Mouse (Mus musculus): ENCODE measurements at regions not wholly inside any gene's neighbourhood (a gene's known extent, or its start where the extent isn't known, plus 50 kb on each side); places are given as distances from the start of the nearest gene placed in this dataset.

DNA sequence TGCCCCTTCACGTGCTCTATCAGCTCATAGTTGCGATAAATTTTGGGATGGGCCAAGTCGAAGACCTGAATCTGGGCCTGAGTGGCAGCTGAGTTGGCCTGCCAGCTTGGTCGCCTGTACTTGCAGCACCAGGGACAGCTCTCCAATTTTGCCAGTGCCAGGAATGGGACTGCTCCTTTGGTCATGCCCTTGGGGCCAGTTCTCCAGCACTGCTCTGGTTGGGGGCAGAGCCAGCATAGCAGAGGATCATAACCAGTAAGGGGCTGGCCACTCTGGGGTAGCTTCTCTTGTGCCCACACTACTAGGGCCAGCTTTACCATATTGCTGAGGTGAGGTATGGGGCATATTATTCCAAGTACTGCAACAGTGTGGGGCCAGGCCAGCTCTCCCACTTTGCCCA, 397.0 kb upstream of the Cadm2 start:
- Histone ChIP-seq H3K27ac (no peak overlapping the region), H3K4me2 (replicated peaks) (no peak overlapping the region), H3K9ac (no peak overlapping the region), H3K36me3 (no peaks in the 10 kb centered on the region), H3K27me3 (no peaks in the 10 kb centered on the region), H3K9me3 (replicated peaks) (no peaks in the 10 kb centered on the region), H3K4me3 (no peak overlapping the region), H3K4me1 (no peaks in the 10 kb centered on the region)
- WGBS = 76% methylated on average over 4 of the region's 4 CpGs
- ATAC-seq (ENCODE audit: low FRiP score) = 0 out of 2 replicates have a peak, but pooled peaks have one; percentile 48

DNA sequence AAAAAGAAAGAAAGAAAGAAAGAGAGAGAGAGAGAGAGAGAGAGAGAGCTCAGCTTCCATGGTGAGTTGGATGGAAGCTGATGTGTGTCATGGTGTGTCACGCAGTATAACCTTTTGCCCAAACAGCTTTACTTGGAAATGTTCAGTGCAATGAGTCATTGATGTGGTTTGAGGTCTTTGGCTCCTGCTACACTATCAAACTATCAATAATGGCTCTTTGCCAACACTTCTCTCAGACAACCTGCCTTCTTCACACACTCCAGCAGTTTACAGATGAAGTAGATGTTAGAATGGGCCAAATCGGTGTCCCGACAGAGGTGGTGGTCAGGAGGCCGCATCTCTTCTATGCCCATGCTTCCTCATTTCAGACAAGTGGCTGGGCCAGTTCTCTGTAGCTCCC, 369.0 kb upstream of the Cadm2 start:
- Histone ChIP-seq H3K36me3 (no peaks in the 10 kb centered on the region), H3K9me3 (replicated peaks) (no peaks in the 10 kb centered on the region), H3K9ac (no peak overlapping the region), H3K27me3 (no peaks in the 10 kb centered on the region), H3K27ac (no peak overlapping the region), H3K4me2 (replicated peaks) (no peak overlapping the region), H3K4me3 (no peak overlapping the region), H3K4me1 (no peaks in the 10 kb centered on the region)
- ATAC-seq (ENCODE audit: low FRiP score) = no peak
- WGBS = 95% methylated on average over 4 of the region's 4 CpGs

DNA sequence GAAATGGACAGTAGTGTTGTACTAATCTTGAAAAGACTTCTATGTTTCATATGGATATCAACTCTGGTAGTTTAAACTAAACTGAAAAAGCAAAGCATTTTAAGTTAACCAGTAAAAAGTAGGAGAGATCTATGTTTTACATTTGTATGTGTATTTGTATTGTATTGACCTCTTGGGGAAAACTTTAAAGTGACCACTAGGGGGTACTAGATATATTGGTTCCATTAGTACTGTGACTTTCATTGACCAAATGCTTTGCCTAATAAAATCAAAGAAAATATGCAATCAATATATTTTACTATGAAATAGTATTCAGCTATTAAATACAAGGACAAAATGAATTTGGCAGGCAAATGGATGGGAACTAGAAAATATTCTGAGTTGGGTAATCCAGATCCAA, 355.9 kb upstream of the Cadm2 start:
- Histone ChIP-seq H3K9ac (no peak overlapping the region), H3K27ac (no peak overlapping the region), H3K4me3 (no peak overlapping the region), H3K4me1 (no peaks in the 10 kb centered on the region), H3K27me3 (no peaks in the 10 kb centered on the region), H3K4me2 (replicated peaks) (no peak overlapping the region), H3K36me3 (no peaks in the 10 kb centered on the region), H3K9me3 (replicated peaks) (no peaks in the 10 kb centered on the region)
- ATAC-seq (ENCODE audit: low FRiP score) = no peak

DNA sequence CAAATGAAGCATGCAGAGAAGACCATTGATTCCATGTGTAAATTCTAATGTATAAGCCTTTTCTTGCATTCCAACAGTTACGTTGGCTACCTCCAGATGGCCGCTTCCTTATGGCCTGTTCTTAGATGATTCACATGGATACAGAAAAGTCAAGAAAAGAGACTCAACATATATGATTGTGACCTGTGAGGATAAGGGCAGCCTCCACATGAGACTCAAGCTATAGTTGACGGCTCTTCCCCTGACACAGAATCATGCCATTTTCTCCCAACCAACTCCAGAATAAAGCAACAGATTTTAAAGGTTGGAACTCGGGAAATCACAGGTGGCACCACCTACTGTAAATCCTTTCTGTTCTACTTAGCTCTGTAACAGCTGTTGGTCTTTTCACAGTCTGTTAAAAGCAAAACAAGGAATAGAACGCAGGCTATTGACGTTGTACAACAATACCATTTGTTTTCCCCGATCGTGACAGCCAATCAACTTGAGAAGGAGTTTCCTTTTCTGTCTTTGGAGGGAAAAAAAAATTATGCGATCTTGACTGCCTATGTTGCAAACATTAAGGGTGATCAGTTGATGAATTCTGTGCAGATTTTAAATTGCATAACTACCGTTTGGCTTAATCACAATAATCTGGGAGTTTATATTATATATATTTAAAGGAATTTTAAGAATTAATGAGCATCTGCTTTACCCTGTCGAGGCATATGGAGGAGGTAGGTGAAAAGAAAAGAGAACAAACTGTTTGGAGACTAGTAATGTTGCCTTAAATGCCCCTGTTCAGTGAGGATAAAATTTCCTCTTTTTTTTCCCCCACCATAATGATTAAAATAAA, 347.8 kb upstream of the Cadm2 start:
- ATAC-seq (ENCODE audit: low FRiP score) = no peak
- no peak overlapping the region for H3K4me3 ChIP-seq
- H3K27ac ChIP-seq = no peak overlapping the region
- H3K36me3 ChIP-seq = no peaks in the 10 kb centered on the region
- H3K4me2 ChIP-seq (replicated peaks) = no peak overlapping the region
- whole genome bisulfite sequencing = 77% methylated on average over 11 of the region's 11 CpGs
- H3K4me1 ChIP-seq = no peaks in the 10 kb centered on the region
- H3K9ac ChIP-seq = no peak overlapping the region
- H3K27me3 ChIP-seq = no peaks in the 10 kb centered on the region
- no peaks in the 10 kb centered on the region for H3K9me3 ChIP-seq (replicated peaks)

DNA sequence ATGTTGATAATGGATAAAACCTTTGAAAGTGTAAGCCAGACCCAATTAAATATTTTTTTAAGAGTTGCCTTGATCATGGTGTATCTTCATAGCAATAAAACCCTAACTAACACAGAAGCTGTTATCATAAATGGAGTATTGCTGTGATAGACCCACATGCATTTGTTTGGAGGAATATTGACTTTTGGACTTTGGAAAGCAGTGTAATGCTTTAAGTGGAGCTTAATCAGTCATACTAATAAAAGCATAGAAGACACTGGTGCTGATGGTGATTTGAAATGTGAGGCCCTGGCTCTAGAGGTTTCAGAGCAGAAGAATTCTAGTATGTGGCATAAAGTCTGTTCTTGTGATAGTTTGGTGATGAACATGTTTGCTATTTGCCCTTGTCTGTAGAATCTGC, 328.4 kb upstream of the Cadm2 start:
- H3K4me2 ChIP-seq (replicated peaks) = no peak overlapping the region
- H3K9me3 ChIP-seq (replicated peaks) = no peaks in the 10 kb centered on the region
- no peak overlapping the region for H3K27ac ChIP-seq
- no peaks in the 10 kb centered on the region for H3K27me3 ChIP-seq
- H3K4me1 ChIP-seq = no peaks in the 10 kb centered on the region
- no peak overlapping the region for H3K4me3 ChIP-seq
- ATAC-seq (ENCODE audit: low FRiP score) = no peak
- no peaks in the 10 kb centered on the region for H3K36me3 ChIP-seq
- H3K9ac ChIP-seq = no peak overlapping the region

DNA sequence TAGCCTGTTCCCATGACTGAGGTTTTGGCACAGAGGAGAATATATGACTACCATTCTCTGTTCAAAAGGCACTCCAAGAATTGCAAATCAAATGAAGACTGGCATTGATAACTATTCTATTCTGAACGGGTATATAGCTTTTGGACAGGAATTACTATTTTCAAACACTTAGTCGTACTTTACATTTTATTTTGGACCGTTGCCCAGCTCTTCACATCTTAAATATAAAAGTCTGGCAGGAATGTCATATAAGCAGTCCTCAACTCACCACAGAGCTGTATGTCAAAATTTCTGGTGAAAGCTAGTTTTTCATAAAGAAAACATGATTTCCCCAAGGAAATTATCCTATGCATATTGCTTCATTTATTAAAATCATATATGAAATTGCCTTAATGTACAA, 323.7 kb upstream of the Cadm2 start:
- Histone ChIP-seq H3K27ac (no peak overlapping the region), H3K4me2 (replicated peaks) (no peak overlapping the region), H3K4me3 (no peak overlapping the region), H3K4me1 (no peaks in the 10 kb centered on the region), H3K9ac (no peak overlapping the region), H3K27me3 (no peaks in the 10 kb centered on the region), H3K36me3 (no peaks in the 10 kb centered on the region), H3K9me3 (replicated peaks) (no peaks in the 10 kb centered on the region)
- WGBS = 83% methylated on average over 3 of the region's 3 CpGs
- ATAC-seq (ENCODE audit: low FRiP score) = no peak

DNA sequence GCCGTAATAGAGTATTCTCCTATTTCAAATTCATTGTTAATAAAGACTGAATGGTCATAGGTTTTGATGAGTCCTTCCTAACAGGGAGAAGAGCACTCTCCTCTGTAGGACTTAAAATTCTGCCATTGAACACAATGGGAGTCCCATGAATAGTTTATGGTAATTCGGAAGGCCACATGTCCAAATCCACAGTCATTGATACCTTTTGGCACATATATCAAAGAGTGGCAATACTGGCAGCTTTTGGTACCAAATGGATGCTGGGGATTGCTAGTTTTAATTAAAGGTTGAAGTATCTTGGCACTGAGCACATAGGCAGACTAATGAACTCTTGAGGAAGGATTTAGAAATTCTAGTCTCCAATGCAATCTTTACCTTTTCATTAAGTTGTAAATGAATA, 298.5 kb upstream of the Cadm2 start:
- no peaks in the 10 kb centered on the region for H3K27me3 ChIP-seq
- no peaks in the 10 kb centered on the region for H3K36me3 ChIP-seq
- H3K9me3 ChIP-seq (replicated peaks) = no peaks in the 10 kb centered on the region
- H3K27ac ChIP-seq = no peak overlapping the region
- ATAC-seq (ENCODE audit: low FRiP score) = no peak
- H3K4me1 ChIP-seq = no peaks in the 10 kb centered on the region
- H3K4me3 ChIP-seq = no peak overlapping the region
- H3K9ac ChIP-seq = no peak overlapping the region
- no peak overlapping the region for H3K4me2 ChIP-seq (replicated peaks)
- WGBS = 94% methylated on average over 2 of the region's 2 CpGs

DNA sequence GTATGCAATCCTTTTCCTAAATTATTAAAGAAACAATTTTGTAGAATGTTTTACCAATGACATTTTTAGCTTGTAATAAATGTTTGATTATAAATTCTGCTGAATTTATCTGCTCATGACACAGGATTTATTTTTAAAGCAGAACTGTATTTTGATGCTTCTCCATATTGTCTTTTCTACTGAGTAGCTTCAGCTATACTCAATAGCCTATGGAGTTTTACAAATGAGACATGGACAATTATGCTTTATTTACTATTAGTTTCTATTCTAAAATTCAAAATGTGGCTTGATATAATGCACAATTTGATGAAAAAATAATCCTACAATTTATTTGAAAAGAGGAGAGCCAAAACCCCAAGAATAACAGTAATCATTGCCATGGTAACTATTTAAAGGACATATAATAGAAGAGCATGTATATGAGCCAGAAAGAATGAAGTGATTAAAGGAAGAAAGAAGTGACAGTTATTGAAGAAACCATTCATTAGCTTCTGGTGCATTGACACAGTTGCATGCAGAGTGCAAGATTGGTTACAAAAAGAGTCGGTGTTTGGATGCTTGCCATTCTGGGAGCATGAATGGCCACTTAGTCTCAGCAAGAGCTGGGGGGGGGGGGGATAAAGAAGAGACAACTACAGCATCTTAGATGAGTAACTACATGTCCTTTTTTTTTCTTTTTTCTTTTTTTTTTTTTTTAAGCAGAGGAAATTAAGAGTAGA, 250.8 kb upstream of the Cadm2 start:
- Histone ChIP-seq H3K9me3 (replicated peaks) (no peaks in the 10 kb centered on the region), H3K4me1 (no peaks in the 10 kb centered on the region), H3K4me2 (replicated peaks) (no peak overlapping the region), H3K27ac (no peak overlapping the region), H3K27me3 (no peaks in the 10 kb centered on the region), H3K36me3 (no peaks in the 10 kb centered on the region), H3K9ac (no peak overlapping the region), H3K4me3 (no peak overlapping the region)
- 22% methylated on average over 1 of the region's 1 CpGs for WGBS
- peak; percentile 86 for ATAC-seq (ENCODE audit: low FRiP score)

DNA sequence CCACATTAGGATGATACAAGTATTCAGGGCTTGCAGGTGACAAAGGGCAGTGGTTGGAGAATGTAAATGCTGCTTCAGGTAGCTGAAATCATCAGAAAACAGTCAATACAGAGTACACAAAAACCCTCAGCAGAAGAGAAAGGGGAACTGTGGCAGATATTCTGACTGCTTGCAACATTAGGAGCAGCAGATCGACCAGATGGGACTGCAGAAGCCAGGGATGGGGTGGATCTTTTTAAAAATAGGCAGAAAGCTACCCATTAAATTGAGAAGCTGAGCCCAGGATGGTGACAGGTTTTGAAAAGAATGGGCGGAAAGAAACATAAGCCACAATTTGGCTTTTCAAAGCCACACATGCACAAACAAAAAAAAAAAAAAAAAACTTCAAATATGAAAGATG, 229.5 kb upstream of the Cadm2 start:
- ATAC-seq (ENCODE audit: low FRiP score) = no peak
- no peaks in the 10 kb centered on the region for H3K4me1 ChIP-seq
- H3K36me3 ChIP-seq = no peaks in the 10 kb centered on the region
- H3K27me3 ChIP-seq = no peaks in the 10 kb centered on the region
- H3K27ac ChIP-seq = no peak overlapping the region
- H3K4me2 ChIP-seq (replicated peaks) = no peak overlapping the region
- WGBS = 55% methylated on average over 2 of the region's 2 CpGs
- H3K4me3 ChIP-seq = no peak overlapping the region
- no peak overlapping the region for H3K9ac ChIP-seq
- H3K9me3 ChIP-seq (replicated peaks) = no peaks in the 10 kb centered on the region

DNA sequence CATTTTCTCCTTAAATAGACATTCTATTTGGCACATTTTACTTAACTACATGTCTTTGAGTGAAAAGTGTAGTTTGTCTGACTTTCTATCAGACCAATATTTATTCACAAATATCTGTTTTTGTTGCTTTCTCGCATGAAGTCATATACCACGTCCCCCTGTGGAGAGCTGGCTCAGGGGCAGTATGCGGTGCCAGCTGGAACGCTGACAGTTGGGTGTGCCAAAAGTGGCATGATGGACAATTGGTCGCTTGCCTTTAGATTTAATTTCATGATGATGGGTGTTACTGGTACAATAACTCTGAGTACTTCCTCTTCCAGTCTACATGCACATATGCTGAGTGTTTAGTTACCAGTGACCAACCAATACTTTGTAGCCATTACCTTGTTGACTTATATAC, 223.8 kb upstream of the Cadm2 start:
- H3K27ac ChIP-seq = no peak overlapping the region
- H3K4me3 ChIP-seq = no peak overlapping the region
- 86% methylated on average over 5 of the region's 5 CpGs for WGBS
- no peaks in the 10 kb centered on the region for H3K27me3 ChIP-seq
- no peaks in the 10 kb centered on the region for H3K4me1 ChIP-seq
- H3K9me3 ChIP-seq (replicated peaks) = no peaks in the 10 kb centered on the region
- no peak for ATAC-seq (ENCODE audit: low FRiP score)
- H3K9ac ChIP-seq = no peak overlapping the region
- H3K36me3 ChIP-seq = no peaks in the 10 kb centered on the region
- no peak overlapping the region for H3K4me2 ChIP-seq (replicated peaks)

DNA sequence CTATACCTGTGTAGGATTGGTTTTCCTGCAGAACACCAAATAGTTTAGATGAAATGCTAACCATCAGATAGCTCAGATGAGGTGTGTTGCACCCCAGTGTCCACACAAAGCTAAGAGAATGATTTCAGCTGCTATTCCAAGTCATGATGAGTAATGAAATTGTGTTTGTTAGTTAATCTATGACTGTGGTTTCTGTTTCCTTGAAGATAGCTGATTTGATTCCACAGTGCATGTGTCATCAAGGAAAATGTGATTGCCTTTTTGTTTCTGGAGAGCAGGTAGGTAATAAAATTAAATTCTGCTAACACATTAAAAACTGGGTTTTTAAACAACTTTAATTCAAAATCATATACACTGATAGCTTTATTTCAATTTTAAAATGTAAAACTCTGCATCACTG, 176.5 kb upstream of the Cadm2 start:
- no peak overlapping the region for H3K27ac ChIP-seq
- H3K36me3 ChIP-seq = no peaks in the 10 kb centered on the region
- no peak overlapping the region for H3K4me2 ChIP-seq (replicated peaks)
- no peak overlapping the region for H3K9ac ChIP-seq
- H3K4me3 ChIP-seq = no peak overlapping the region
- H3K4me1 ChIP-seq = no peaks in the 10 kb centered on the region
- no peaks in the 10 kb centered on the region for H3K9me3 ChIP-seq (replicated peaks)
- no peak for ATAC-seq (ENCODE audit: low FRiP score)
- H3K27me3 ChIP-seq = no peaks in the 10 kb centered on the region

DNA sequence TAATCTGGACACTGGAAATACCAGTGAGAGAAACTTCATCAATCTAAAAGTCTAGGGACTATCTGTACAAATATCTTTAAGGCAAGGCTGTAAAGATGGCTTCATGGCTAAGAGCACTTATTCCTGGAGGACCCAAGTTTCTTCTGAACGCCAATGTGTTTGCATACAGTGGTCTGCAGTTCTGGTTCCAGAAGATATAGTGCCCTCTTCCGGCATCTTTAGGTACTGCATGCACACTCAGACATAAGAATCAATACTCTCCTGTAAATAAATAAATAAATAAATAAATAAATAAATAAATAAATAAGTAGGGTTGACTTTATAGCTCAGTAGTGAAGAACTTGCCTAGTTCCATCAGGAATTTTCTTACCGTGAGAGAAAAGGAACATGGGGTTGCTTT, 155.4 kb upstream of the Cadm2 start:
- no peak overlapping the region for H3K27ac ChIP-seq
- no peaks in the 10 kb centered on the region for H3K27me3 ChIP-seq
- H3K36me3 ChIP-seq = no peaks in the 10 kb centered on the region
- H3K9me3 ChIP-seq (replicated peaks) = no peaks in the 10 kb centered on the region
- H3K4me2 ChIP-seq (replicated peaks) = no peak overlapping the region
- 58% methylated on average over 3 of the region's 3 CpGs for WGBS
- no peak for ATAC-seq (ENCODE audit: low FRiP score)
- no peaks in the 10 kb centered on the region for H3K4me1 ChIP-seq
- no peak overlapping the region for H3K9ac ChIP-seq
- H3K4me3 ChIP-seq = no peak overlapping the region

DNA sequence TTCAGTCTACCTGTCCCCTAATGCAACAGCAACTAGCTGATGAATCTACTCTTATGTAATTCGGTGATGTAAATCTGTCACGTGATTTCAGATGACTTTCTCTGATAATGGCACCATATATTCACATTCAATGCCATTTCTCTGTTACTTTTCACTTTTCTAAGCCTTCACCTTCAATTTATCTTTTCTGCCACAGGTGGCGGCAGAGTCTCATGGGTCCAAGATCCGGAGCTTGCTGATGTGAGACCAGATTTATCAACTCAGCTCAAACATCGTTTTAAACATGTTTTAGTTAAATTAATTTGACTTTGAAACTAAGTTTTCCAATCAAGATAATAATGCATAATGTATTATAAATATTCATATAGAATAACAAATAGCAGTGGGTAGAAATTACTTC, 148.4 kb upstream of the Cadm2 start:
- H3K27me3 ChIP-seq = no peaks in the 10 kb centered on the region
- H3K9ac ChIP-seq = no peak overlapping the region
- H3K4me2 ChIP-seq (replicated peaks) = no peak overlapping the region
- H3K4me1 ChIP-seq = no peaks in the 10 kb centered on the region
- H3K27ac ChIP-seq = no peak overlapping the region
- no peak for ATAC-seq (ENCODE audit: low FRiP score)
- H3K9me3 ChIP-seq (replicated peaks) = no peaks in the 10 kb centered on the region
- H3K36me3 ChIP-seq = no peaks in the 10 kb centered on the region
- no peak overlapping the region for H3K4me3 ChIP-seq
- 54% methylated on average over 5 of the region's 5 CpGs for WGBS
